Mouse (Mus musculus) heart, adult 10 weeks (tissue): ENCODE data around the gene Vma21. TPM values are rescaled to one million over a fixed set of nuclear protein-coding genes. Genes with fewer than 3 reads are reported as not detected.

Source experiments
- polyA plus RNA-seq: library from polyadenylated mRNA; stranded (reverse); fragments of 350-450 nt; fragmentation: Illumina TruSeq; extraction: RNeasy Lipid Tissue Mini Kit (QIAGEN cat#74804); gene quantifications from one replicate; pipeline ENCODE4 v1.2.3, GENCODE M21; 2014; ENCODE audit warnings: low read depth, low replicate concordance

Vma21 gene
- 16.1 TPM for polyA plus RNA-seq

GRCm38 (mm10) chrX:71815631-71816345, at the start of gene Vma21:
Vma21 (plus strand) TSS chrX:71815924.

Other genes with a start within 250 kb of the Vma21 start
- gene Gpr50, start 152.3 kb upstream of the Vma21 start, polyA plus RNA-seq: not detected
- gene Gm1141, start 105.1 kb downstream of the Vma21 start, polyA plus RNA-seq: not detected
- 6.6 TPM for gene Prrg3, start 146.7 kb downstream of the Vma21 start, polyA plus RNA-seq
- not detected for gene Fate1, start 157.1 kb downstream of the Vma21 start, polyA plus RNA-seq
- not detected for gene Cnga2, start 175.9 kb downstream of the Vma21 start, polyA plus RNA-seq